Mouse (Mus musculus) bone marrow, adult 2 months (tissue): ENCODE results near the gene Lum.

ENCODE experiments used
- CTCF ChIP-seq: fragments of 200-500 bp; IDR thresholded peaks from 2 replicates; pipeline ENCODE4 v1.5.1; 2011; ENCODE audit warnings: low read length, control low read depth; ENCODE audit not compliant: control insufficient read depth, insufficient read depth
- POLR2A ChIP-seq: fragments of 200-500 bp; IDR thresholded peaks from 2 replicates; pipeline ENCODE4 v1.6.1; 2011; ENCODE audit warnings: low read depth, mild to moderate bottlenecking, control low read depth, low read length, borderline replicate concordance; ENCODE audit not compliant: control insufficient read depth

GRCm38 (mm10) chr10:97523366-97523765 is 41.6 kb upstream of the Lum start:
- TF ChIP-seq CTCF (no peak), POLR2A (no peak)
